Comparison of ENCODE assay signal across 20 mouse cellular contexts in the genomic region with DNA sequence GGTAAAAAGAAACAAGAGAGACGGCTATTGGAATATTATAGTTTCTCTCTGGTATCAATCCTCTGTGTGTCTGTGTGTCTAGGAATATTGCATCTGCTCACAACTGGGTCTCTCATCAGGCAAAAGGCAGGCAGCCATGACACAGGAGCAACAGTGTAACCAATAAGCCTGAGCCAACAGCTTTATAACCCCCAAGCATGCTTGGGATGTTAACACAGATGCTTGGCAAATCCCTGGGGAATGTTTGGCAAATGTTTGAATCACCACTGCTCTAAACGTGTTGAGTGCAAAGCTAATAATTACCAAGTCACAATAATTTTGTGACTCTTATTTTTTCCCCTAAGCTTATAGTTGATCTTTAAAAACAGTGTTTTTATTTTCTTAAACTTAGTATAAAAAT. TPM values are rescaled to one million over a fixed set of nuclear protein-coding genes. Genes with fewer than 3 reads are reported as not detected.
DNase-seq lines count a peak whose midpoint lies in the region; TF ChIP-seq lines count a peak whose summit lies in the region.
"Had no signal": no experiment of that assay in that cellular context is flagged by ENCODE, and none has a peak within 500 bp of the region (broad histone marks: within the 10 kb centered on the region; RNA-seq: fewer than 3 reads in every experiment).

No protein-coding gene starts in this region.

- no peak for TF ChIP-seq CTCF in lung, adult 2 months (IDR thresholded peaks at IDR 0.05; ENCODE audit: insufficient read depth, low read length)

- H3K4me1 ChIP-seq in lung, adult 2 months (ENCODE audit: control insufficient read depth, insufficient read depth, low read length) = peaks cover 2% of the 10 kb centered on the region; the same call in 1 of the 2 replicates

- peak; percentile 6 for DNase-seq in lung, postnatal 36 days
- DNase-seq in lung, adult 2 months = no peak
- DNase-seq in 3T3-L1 (ENCODE audit: low read depth, low spot score) (peak; percentile 32), NIH3T3 (ENCODE audit: low read depth) (peak; percentile 33)
- DNase-seq in urinary bladder, postnatal 14 days (ENCODE audit: low spot score) = no peak
- DNase-seq in kidney, adult 8-10 months = no peak
- DNase-seq: adrenal gland, adult 8-10 months; adrenal gland, postnatal 14 days; adrenal gland, postnatal 36 days; B cell, adult 2 months; cerebellum, adult 11-12 months; cerebellum, adult 2 months; cerebellum, adult 9-10 months; cerebellum, postnatal 10 days; cerebellum, postnatal 25 days; forebrain, postnatal 0 days had no signal

- no peak overlapping the region for H3K4me3 ChIP-seq in lung, adult 2 months (replicated peaks; ENCODE audit: extremely low read depth, low read depth, low read length)
- H3K4me3 ChIP-seq: embryonic facial prominence, embryonic 13.5 days; forebrain, embryonic 13.5 days; forebrain, embryonic 15.5 days had no signal

- 64% methylated on average over 2 of the region's 2 CpGs for WGBS in lung, adult 2 months

- TF ChIP-seq POLR2A in lung, adult 2 months (IDR thresholded peaks at IDR 0.05; ENCODE audit: borderline replicate concordance, extremely low read depth, low read depth, low read length) = no peak

RNA-seq across cellular contexts. Expression of a gene that starts 8.5 kb away (rescaled TPM):
- 8.3 and 20.6 TPM in 2 replicates for polyA plus RNA-seq in lung, adult 2 months (2012; rRNA removed)
- polyA plus RNA-seq: G1E had no signal

Comparison
In these comparisons a context has a peak if more than half of its experiments do, and no peak if none do; other contexts are left out.
1. DNase-seq: peak in lung, postnatal 36 days (single experiment), 3T3-L1 (single experiment) and NIH3T3 (single experiment); none in lung, adult 2 months (single experiment), urinary bladder, postnatal 14 days (single experiment) and kidney, adult 8-10 months (0 of 2).